Mouse (Mus musculus) MEL (cell line): ENCODE results near the gene Fndc3b. TPM values are rescaled to one million over a fixed set of nuclear protein-coding genes. Genes with fewer than 3 reads are reported as not detected.

ENCODE experiments used
- DNase-seq: peaks from one replicate; pipeline ENCODE4 v3.0.0; 2011; ENCODE audit warnings: low read depth, low spot score
- H3K27ac ChIP-seq: 2 replicates; pipeline ENCODE4 v1.5.1; 2012; ENCODE audit warnings: low read depth, mild to moderate bottlenecking, control low read depth, low read length, moderate library complexity; ENCODE audit not compliant: control insufficient read depth
- H3K27me3 ChIP-seq, 2 experiments: fragments of 150-350 bp in 1 of 2; sonication (generic) in 1 of 2; 2 replicates each; pipeline ENCODE4 v1.6.1; 2012; ENCODE audit warnings: low read length in 2 of 2, mild to moderate bottlenecking in 2 of 2, improper control_type of control experiment in 1 of 2, moderate library complexity in 1 of 2; ENCODE audit not compliant: insufficient read depth in 2 of 2, control insufficient read depth in 1 of 2
- H3K36me3 ChIP-seq, 2 experiments: 2 replicates each; pipeline ENCODE4 v1.6.1; 2012 to 2014; ENCODE audit warnings: low read length in 2 of 2, improper control_type of control experiment in 1 of 2, inconsistent platforms in 1 of 2, mild to moderate bottlenecking in 1 of 2; ENCODE audit not compliant: insufficient read depth in 2 of 2, control insufficient read depth in 1 of 2
- H3K4me1 ChIP-seq, 2 experiments: fragments of 150-350 bp in 1 of 2; sonication (generic) in 1 of 2; 2 replicates each; pipeline ENCODE4 v1.6.1; 2012; ENCODE audit warnings: low read length in 2 of 2, improper control_type of control experiment in 1 of 2, mild to moderate bottlenecking in 1 of 2; ENCODE audit not compliant: insufficient read depth in 2 of 2, control insufficient read depth in 1 of 2
- H3K4me3 ChIP-seq, 2 experiments: fragments of 150-350 bp in 1 of 2; sonication (generic) in 1 of 2; 2 replicates each; pipeline ENCODE4 v1.5.1; 2012; ENCODE audit warnings: low read depth in 2 of 2, low read length in 2 of 2, mild to moderate bottlenecking in 2 of 2, moderate library complexity in 2 of 2, control low read depth in 1 of 2, improper control_type of control experiment in 1 of 2; ENCODE audit not compliant: control insufficient read depth in 1 of 2, insufficient read depth in 1 of 2
- H3K79me2 ChIP-seq: 2 replicates; pipeline ENCODE4 v1.6.1; 2012; ENCODE audit warnings: mild to moderate bottlenecking, low read length, moderate library complexity; ENCODE audit not compliant: control insufficient read depth, poor library complexity, insufficient read depth
- H3K9ac ChIP-seq: 2 replicates; pipeline ENCODE4 v1.6.1; 2012; ENCODE audit warnings: low read depth, mild to moderate bottlenecking, control low read depth, low read length, moderate library complexity; ENCODE audit not compliant: control insufficient read depth, poor library complexity, severe bottlenecking
- H3K9me3 ChIP-seq: fragments of 150-350 bp; sonication (generic); replicated peaks from 2 replicates; pipeline ENCODE4 v1.6.1; 2012; ENCODE audit warnings: mild to moderate bottlenecking, low read length, improper control_type of control experiment, moderate library complexity; ENCODE audit not compliant: insufficient read depth
- CTCF ChIP-seq, 3 experiments: IDR thresholded peaks in 2 of 3; conservative IDR thresholded peaks in 1 of 3; 2 replicates each; pipeline ENCODE4 v1.5.1; 2011 to 2012; ENCODE audit warnings: low read length in 3 of 3, low read depth in 2 of 3, mild to moderate bottlenecking in 2 of 3, improper control_type of control experiment in 1 of 3, inconsistent platforms in 1 of 3, mixed read lengths in 1 of 3, moderate library complexity in 1 of 3; ENCODE audit not compliant: control insufficient read depth in 1 of 3, insufficient read depth in 1 of 3, poor library complexity in 1 of 3, severe bottlenecking in 1 of 3
- ELF1 ChIP-seq: IDR thresholded peaks from 2 replicates; pipeline ENCODE4 v1.6.1; 2014; ENCODE audit warnings: low read depth, mild to moderate bottlenecking, inconsistent platforms, low read length, improper control_type of control experiment, moderate library complexity
- ETS1 ChIP-seq: IDR thresholded peaks from 2 replicates; pipeline ENCODE4 v1.6.1; 2012; ENCODE audit warnings: low read depth, mild to moderate bottlenecking, inconsistent platforms, low read length, improper control_type of control experiment, moderate library complexity
- GABPA ChIP-seq: IDR thresholded peaks from 2 replicates; pipeline ENCODE4 v1.6.1; 2012; ENCODE audit warnings: low read depth, mild to moderate bottlenecking, inconsistent platforms, low read length, improper control_type of control experiment, moderate library complexity
- GATA1 ChIP-seq: IDR thresholded peaks from 2 replicates; pipeline ENCODE4 v1.6.1; 2011; ENCODE audit warnings: low read depth, low read length, improper control_type of control experiment
- JUND ChIP-seq: IDR thresholded peaks from 2 replicates; pipeline ENCODE4 v1.6.1; 2011; ENCODE audit warnings: low read depth, mild to moderate bottlenecking, improper control_type of control experiment, low read length
- MAZ ChIP-seq: IDR thresholded peaks from 2 replicates; pipeline ENCODE4 v1.6.1; 2012; ENCODE audit warnings: low read depth, mild to moderate bottlenecking, inconsistent platforms, low read length, improper control_type of control experiment
- MEF2A ChIP-seq: IDR thresholded peaks from 2 replicates; pipeline ENCODE4 v1.6.1; 2014; ENCODE audit warnings: low read depth, mild to moderate bottlenecking, inconsistent platforms, low read length, improper control_type of control experiment; ENCODE audit not compliant: poor library complexity, insufficient replicate concordance, severe bottlenecking; ENCODE audit errors: extremely low read depth
- MXI1 ChIP-seq: IDR thresholded peaks from 2 replicates; pipeline ENCODE4 v1.6.1; 2011; ENCODE audit warnings: mild to moderate bottlenecking, low read depth, low read length, improper control_type of control experiment
- MYB ChIP-seq: IDR thresholded peaks from 2 replicates; pipeline ENCODE4 v1.6.1; 2011; ENCODE audit warnings: mild to moderate bottlenecking, low read depth, low read length, improper control_type of control experiment
- MYC ChIP-seq: IDR thresholded peaks from 2 replicates; pipeline ENCODE4 v1.6.1; 2011; ENCODE audit warnings: low read depth, mild to moderate bottlenecking, low read length, improper control_type of control experiment, moderate library complexity
- POLR2AphosphoS5 ChIP-seq: IDR thresholded peaks from 2 replicates; pipeline ENCODE4 v1.6.1; 2012; ENCODE audit warnings: low read depth, borderline replicate concordance, mild to moderate bottlenecking, inconsistent platforms, low read length, moderate library complexity, mixed read lengths
- RCOR1 ChIP-seq: IDR thresholded peaks from 2 replicates; pipeline ENCODE4 v1.6.1; 2012; ENCODE audit warnings: low read depth, mild to moderate bottlenecking, inconsistent platforms, low read length, improper control_type of control experiment
- SMC3 ChIP-seq: IDR thresholded peaks from 2 replicates; pipeline ENCODE4 v1.6.1; 2011; ENCODE audit warnings: low read depth, low read length, improper control_type of control experiment
- TAL1 ChIP-seq: IDR thresholded peaks from 2 replicates; pipeline ENCODE4 v1.6.1; 2012; ENCODE audit warnings: mild to moderate bottlenecking, inconsistent platforms, low read length, moderate library complexity, mixed read lengths
- TBP ChIP-seq: IDR thresholded peaks from 2 replicates; pipeline ENCODE4 v1.8.0; 2011; ENCODE audit warnings: low read depth, low read length, improper control_type of control experiment
- TCF12 ChIP-seq: IDR thresholded peaks from 2 replicates; pipeline ENCODE4 v1.6.1; 2014; ENCODE audit warnings: low read depth, mild to moderate bottlenecking, inconsistent platforms, low read length, improper control_type of control experiment, moderate library complexity
- UBTF ChIP-seq: IDR thresholded peaks from 2 replicates; pipeline ENCODE4 v1.6.1; 2012; ENCODE audit warnings: low read depth, mild to moderate bottlenecking, inconsistent platforms, low read length, improper control_type of control experiment, moderate library complexity, borderline replicate concordance; ENCODE audit not compliant: insufficient read depth
- USF1 ChIP-seq: IDR thresholded peaks from 2 replicates; pipeline ENCODE4 v1.6.1; 2014; ENCODE audit warnings: low read depth, mild to moderate bottlenecking, inconsistent platforms, low read length, improper control_type of control experiment, moderate library complexity
- USF2 ChIP-seq, 2 experiments: IDR thresholded peaks; 2 replicates each; pipeline ENCODE4 v1.6.1; 2011 to 2012; ENCODE audit warnings: improper control_type of control experiment in 2 of 2, low read length in 2 of 2, borderline replicate concordance in 1 of 2, inconsistent platforms in 1 of 2, low read depth in 1 of 2, mild to moderate bottlenecking in 1 of 2; ENCODE audit not compliant: insufficient read depth in 1 of 2
- ZNF384 ChIP-seq: IDR thresholded peaks from 2 replicates; pipeline ENCODE4 v1.6.1; 2012; ENCODE audit warnings: low read depth, mild to moderate bottlenecking, inconsistent platforms, low read length, improper control_type of control experiment
- polyA plus RNA-seq, 2 experiments: library from polyadenylated mRNA; stranded (reverse) in 1 of 2; unstranded in 1 of 2; fragments of >175 nt in 1 of 2; fragments of >200 nt in 1 of 2; gene quantifications; 2 replicates each; pipeline versions ENCODE4 v1.2.1 to v1.2.4; 2012; ENCODE audit warnings: low replicate concordance in 2 of 2, low read depth in 1 of 2; ENCODE audit not compliant: insufficient read length in 2 of 2, insufficient read depth in 1 of 2, missing spikeins in 1 of 2
- total RNA-seq: library from RNA; depleted of rRNA; stranded (reverse); fragments of 300-350 nt; gene quantifications from 2 replicates; pipeline ENCODE4 v1.2.3, GENCODE M21; 2012

The Fndc3b gene
- total and polyA plus RNA-seq, 3 experiments = not detected

DNA sequence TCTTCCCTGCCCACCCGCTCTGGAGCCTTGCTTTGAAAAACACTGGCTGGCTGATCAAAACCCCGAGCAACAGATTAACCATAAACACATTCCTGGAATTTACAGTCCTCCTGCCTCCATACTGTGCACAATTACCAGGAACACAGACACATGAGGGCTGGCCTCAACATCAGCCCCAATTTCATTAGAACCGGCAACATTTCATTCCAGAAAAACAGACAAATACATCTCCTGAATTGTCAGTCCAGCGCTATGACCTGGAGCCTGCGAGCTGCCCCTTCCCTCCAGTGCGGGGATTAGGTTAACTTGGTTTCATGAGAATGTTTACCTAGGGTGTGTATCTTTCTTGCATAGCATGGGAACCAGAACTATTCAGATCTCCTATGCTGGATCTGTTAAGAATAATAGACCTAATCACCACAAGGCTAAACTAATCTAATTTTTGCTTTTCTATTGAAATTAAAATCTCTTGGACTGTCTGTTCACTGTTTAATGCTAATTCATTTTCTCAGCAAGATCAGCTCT lies 275.9 kb downstream of the Fndc3b start:
- no peaks in the 10 kb centered on the region for H3K4me1 ChIP-seq
- H3K79me2 ChIP-seq = no peaks in the 10 kb centered on the region
- no peaks in the 10 kb centered on the region; a peak in 1 of 4 replicates for H3K27me3 ChIP-seq
- H3K9me3 ChIP-seq = no peaks in the 10 kb centered on the region
- DNase-seq = no peak
- H3K9ac ChIP-seq = no peak overlapping the region
- TF ChIP-seq MXI1 = no peak
- TF ChIP-seq RCOR1 = no peak
- no peak for TF ChIP-seq TCF12
- TF ChIP-seq MAZ = no peak
- no peak for TF ChIP-seq MYC
- TF ChIP-seq MEF2A = no peak
- TF ChIP-seq CTCF (IDR thresholded peaks at IDR 0.05 in 2 of 3, conservative IDR thresholded peaks at IDR 0.05 in 1 of 3; ENCODE audit: control insufficient read depth in 1 of 3, insufficient read depth in 1 of 3, low read depth in 2 of 3, low read length in 3 of 3, poor library complexity in 1 of 3, severe bottlenecking in 1 of 3) = no peak
- no peak for TF ChIP-seq GATA1
- no peak for TF ChIP-seq JUND
- TF ChIP-seq, all 39 proteins: peak for 0
- Histone ChIP-seq H3K36me3 (no peaks in the 10 kb centered on the region), H3K27ac (no peak overlapping the region), H3K4me3 (no peak overlapping the region)

DNA sequence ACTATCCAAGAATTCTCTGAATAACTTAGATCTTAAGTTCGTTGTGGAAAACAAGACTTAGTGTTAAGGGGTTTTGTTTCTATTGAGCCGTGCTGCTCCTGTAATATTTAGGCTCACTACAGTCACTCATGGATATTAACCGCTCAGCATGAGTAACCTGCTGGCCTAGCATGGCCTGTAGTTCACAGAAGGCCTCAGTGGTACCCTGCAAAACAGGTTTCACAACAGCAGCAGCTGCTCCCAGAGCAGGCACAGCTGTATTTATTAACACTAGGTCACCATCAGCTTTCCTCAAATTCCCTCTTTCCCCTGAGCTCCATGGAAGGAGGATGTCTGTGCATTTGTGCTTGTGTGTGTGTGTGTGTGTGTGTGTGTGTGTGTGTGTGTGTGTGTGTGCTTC lies 278.1 kb downstream of the Fndc3b start:
- Histone ChIP-seq H3K4me3 (no peak overlapping the region), H3K27me3 (no peaks in the 10 kb centered on the region; a peak in 1 of 4 replicates), H3K79me2 (no peaks in the 10 kb centered on the region), H3K4me1 (no peaks in the 10 kb centered on the region), H3K27ac (no peak overlapping the region), H3K9me3 (no peaks in the 10 kb centered on the region), H3K9ac (no peak overlapping the region), H3K36me3 (no peaks in the 10 kb centered on the region)
- no peak for TF ChIP-seq USF2 (IDR thresholded peaks at IDR 0.05; ENCODE audit: borderline replicate concordance in 1 of 2, insufficient read depth in 1 of 2, low read depth in 1 of 2, low read length in 2 of 2)
- no peak for TF ChIP-seq MYB
- TF ChIP-seq TAL1 = no peak
- no peak for TF ChIP-seq ZNF384
- TF ChIP-seq ELF1 = no peak
- no peak for TF ChIP-seq USF1
- no peak for TF ChIP-seq JUND
- TF ChIP-seq TBP = no peak
- no peak for TF ChIP-seq SMC3
- TF ChIP-seq GABPA = no peak
- no peak for TF ChIP-seq POLR2AphosphoS5
- no peak for TF ChIP-seq ETS1
- no peak for TF ChIP-seq GATA1
- TF ChIP-seq UBTF = no peak
- DNase-seq = no peak
